Mouse (Mus musculus): ENCODE measurements around the gene Alg14. TPM values are rescaled to one million over a fixed set of nuclear protein-coding genes. Genes with fewer than 3 reads are reported as not detected.

Gene Alg14
- polyA plus RNA-seq, 1 experiment: 1.2 TPM

DNA sequence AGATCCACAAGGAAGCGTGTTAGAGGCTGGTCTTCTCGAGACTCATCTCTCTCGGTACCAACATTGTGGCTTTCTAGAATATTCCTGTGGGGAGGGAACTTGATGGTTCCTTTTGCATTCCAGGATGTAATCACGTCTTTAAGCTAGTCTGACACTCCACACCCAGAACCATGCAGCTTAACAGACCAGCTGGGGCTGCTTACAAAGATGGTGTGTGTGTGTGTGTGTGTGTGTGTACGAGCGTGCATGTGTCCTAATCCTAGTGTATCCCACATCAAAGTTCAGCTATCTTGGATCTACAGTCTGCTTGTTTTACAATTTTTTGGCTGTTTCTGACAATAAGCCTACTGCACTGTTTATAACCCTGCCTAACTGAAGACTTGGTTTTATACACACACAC is 105.4 kb downstream of the Alg14 start:
- TF ChIP-seq GATA1 (IDR thresholded peaks at IDR 0.05; ENCODE audit: low read length) (no peak), TAL1 (IDR thresholded peaks at IDR 0.05; ENCODE audit: low read length) (no peak)
- no peaks in the 10 kb centered on the region for H3K36me3 ChIP-seq (ENCODE audit: control insufficient read depth)
- H3K27me3 ChIP-seq (ENCODE audit: control insufficient read depth): no peaks in the 10 kb centered on the region
- peaks cover 10% of the 10 kb centered on the region for H3K4me1 ChIP-seq (ENCODE audit: control insufficient read depth)
- H3K4me3 ChIP-seq (replicated peaks): no peak overlapping the region
- H3K9me3 ChIP-seq (ENCODE audit: control insufficient read depth, low read length): no peaks in the 10 kb centered on the region

DNA sequence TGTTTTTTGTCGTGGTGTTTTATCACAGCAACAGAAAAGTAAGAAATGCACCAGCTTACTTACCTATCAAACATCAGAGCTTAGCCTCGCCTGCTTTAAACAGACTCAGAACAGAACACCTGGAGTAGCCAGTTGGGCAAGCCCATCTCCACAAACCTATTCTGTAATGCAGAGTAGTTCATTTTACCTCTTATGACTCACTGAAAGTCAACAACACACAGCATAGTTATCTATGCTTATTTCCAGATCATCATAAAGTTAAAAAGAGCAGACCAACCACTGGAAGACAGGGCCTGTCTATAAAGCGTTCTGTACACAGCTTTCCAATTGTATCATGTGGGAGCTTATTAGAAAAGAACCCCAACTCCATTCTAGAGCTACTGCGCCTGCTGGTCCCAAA is 109.8 kb downstream of the Alg14 start:
- no peak overlapping the region for H3K4me3 ChIP-seq (replicated peaks)
- H3K9me3 ChIP-seq (ENCODE audit: control insufficient read depth, low read length): no peaks in the 10 kb centered on the region
- H3K4me1 ChIP-seq (ENCODE audit: control insufficient read depth): peaks cover 4% of the 10 kb centered on the region; the same call in 1 of the 2 replicates
- H3K27me3 ChIP-seq (ENCODE audit: control insufficient read depth): no peaks in the 10 kb centered on the region
- no peak for TF ChIP-seq TAL1 (IDR thresholded peaks at IDR 0.05; ENCODE audit: low read length)
- TF ChIP-seq GATA1 (IDR thresholded peaks at IDR 0.05; ENCODE audit: low read length): no peak
- no peaks in the 10 kb centered on the region for H3K36me3 ChIP-seq (ENCODE audit: control insufficient read depth)

DNA sequence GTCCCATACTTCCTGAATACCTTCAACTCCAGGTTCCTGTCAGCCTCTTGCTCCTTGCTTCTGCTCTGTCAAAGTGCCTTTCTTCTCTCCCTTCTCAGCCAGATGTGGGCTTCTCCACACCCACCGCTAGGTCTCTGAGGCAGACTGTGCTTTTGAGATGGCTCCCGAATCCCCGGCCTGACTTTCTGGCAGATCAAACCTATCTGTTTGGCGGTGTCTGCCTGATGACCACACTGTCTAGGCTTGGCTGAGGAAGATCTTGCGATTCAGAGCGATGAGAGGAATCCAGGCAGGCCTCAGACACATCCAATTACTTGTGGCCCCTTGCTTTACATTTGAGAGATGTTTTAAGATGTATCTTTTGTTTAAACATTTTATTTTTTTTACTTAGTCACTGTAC is 110.5 kb downstream of the Alg14 start:
- peaks cover 4% of the 10 kb centered on the region; the same call in 1 of the 2 replicates for H3K4me1 ChIP-seq (ENCODE audit: control insufficient read depth)
- no peaks in the 10 kb centered on the region for H3K36me3 ChIP-seq (ENCODE audit: control insufficient read depth)
- no peaks in the 10 kb centered on the region for H3K27me3 ChIP-seq (ENCODE audit: control insufficient read depth)
- TF ChIP-seq GATA1 (IDR thresholded peaks at IDR 0.05; ENCODE audit: low read length) (no peak), TAL1 (IDR thresholded peaks at IDR 0.05; ENCODE audit: low read length) (no peak)
- H3K4me3 ChIP-seq (replicated peaks): no peak overlapping the region
- no peaks in the 10 kb centered on the region for H3K9me3 ChIP-seq (ENCODE audit: control insufficient read depth, low read length)

DNA sequence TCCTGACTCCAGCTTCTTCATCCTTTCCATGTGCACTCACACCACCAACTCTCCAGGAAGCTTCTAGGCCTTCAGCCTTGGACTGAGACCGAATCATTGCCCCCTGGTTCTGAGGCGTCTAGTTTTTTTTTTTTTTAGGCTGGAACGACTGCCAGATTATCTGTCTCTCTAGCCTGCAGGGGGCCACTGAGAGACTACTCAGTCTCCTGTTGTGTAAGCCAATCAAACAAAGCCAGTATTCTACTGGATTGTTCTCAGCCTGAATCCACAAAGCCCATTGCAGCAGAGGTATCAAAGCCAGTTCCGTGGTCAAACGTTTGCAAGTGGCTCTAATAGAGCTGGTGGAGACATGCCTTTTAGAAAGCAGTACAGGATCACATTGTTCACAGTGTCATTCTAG is 111.9 kb downstream of the Alg14 start:
- TF ChIP-seq GATA1 (IDR thresholded peaks at IDR 0.05; ENCODE audit: low read length) (no peak), TAL1 (IDR thresholded peaks at IDR 0.05; ENCODE audit: low read length) (no peak)
- no peak overlapping the region for H3K4me3 ChIP-seq (replicated peaks)
- no peaks in the 10 kb centered on the region for H3K9me3 ChIP-seq (ENCODE audit: control insufficient read depth, low read length)
- no peaks in the 10 kb centered on the region for H3K27me3 ChIP-seq (ENCODE audit: control insufficient read depth)
- peaks cover 4% of the 10 kb centered on the region; the same call in 1 of the 2 replicates for H3K4me1 ChIP-seq (ENCODE audit: control insufficient read depth)
- H3K36me3 ChIP-seq (ENCODE audit: control insufficient read depth): no peaks in the 10 kb centered on the region

DNA sequence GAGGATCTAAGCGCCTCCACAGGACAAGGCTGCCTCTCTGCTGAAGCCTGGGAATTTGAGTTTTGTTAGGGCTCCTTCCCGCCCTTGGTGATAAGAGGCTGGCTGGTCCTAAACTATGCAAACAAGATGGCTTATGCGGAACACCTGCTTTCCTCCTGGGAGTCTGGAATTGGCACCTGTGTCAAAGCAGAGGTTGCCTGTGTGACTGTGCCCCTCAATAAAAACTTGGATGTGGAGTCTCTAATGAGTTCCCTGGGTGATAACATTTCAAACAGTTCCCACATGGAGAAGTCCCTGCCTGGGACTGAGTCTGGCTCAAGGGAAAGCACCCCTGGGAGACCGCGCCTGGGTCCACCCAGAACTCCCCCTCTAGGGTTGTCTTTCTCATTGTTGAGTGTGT is 113.5 kb downstream of the Alg14 start:
- no peak for TF ChIP-seq GATA1 (IDR thresholded peaks at IDR 0.05; ENCODE audit: low read length)
- no peak for TF ChIP-seq TAL1 (IDR thresholded peaks at IDR 0.05; ENCODE audit: low read length)
- Histone ChIP-seq H3K27me3 (ENCODE audit: control insufficient read depth) (no peaks in the 10 kb centered on the region), H3K4me3 (replicated peaks) (no peak overlapping the region), H3K36me3 (ENCODE audit: control insufficient read depth) (no peaks in the 10 kb centered on the region), H3K9me3 (ENCODE audit: control insufficient read depth, low read length) (no peaks in the 10 kb centered on the region), H3K4me1 (ENCODE audit: control insufficient read depth) (peaks cover 4% of the 10 kb centered on the region; the same call in 1 of the 2 replicates)

DNA sequence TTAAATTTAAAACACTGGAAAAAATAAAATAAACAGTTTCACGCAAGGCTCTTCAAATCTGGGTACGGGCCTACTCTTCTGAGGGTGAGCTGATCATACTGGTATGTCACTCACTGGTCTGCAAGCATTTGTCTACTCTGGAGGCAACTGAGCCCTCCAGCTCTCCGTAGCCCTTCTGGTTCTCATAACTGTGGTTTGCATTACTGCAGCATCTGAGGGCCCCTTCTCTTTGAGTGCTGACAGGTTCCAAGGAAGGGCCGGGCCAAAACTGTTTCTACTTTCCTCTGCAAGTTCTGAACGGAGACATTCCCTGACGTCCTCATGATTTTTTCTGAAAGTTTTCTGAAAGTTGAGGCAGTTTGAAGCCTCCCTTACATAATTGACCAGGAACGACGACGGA is 115.8 kb downstream of the Alg14 start:
- TF ChIP-seq TAL1 (IDR thresholded peaks at IDR 0.05; ENCODE audit: low read length) (no peak), GATA1 (IDR thresholded peaks at IDR 0.05; ENCODE audit: low read length) (no peak)
- Histone ChIP-seq H3K4me3 (replicated peaks) (no peak overlapping the region), H3K36me3 (ENCODE audit: control insufficient read depth) (no peaks in the 10 kb centered on the region), H3K27me3 (ENCODE audit: control insufficient read depth) (no peaks in the 10 kb centered on the region), H3K9me3 (ENCODE audit: control insufficient read depth, low read length) (no peaks in the 10 kb centered on the region), H3K4me1 (ENCODE audit: control insufficient read depth) (no peaks in the 10 kb centered on the region)

DNA sequence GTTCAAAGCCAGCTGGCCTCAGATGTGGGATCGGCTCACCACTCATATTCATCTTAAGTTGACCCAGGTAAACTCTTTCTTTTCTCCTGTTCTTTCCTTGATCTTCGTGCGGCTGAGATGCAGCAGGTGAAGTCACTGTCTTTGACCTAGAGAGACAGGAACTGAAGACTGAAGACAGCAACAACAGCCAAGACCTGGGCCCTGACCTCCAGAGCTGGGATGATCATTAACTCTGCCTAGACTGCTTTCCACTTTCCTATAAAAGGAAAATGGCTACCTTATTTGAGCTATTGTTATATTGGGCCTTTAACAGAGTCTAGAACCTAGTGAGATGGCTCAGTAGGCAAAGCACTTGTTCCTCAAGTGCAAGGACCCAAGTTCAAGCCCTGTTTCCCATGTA is 116.8 kb downstream of the Alg14 start:
- H3K9me3 ChIP-seq (ENCODE audit: control insufficient read depth, low read length): no peaks in the 10 kb centered on the region
- TF ChIP-seq GATA1 (IDR thresholded peaks at IDR 0.05; ENCODE audit: low read length): no peak
- no peak for TF ChIP-seq TAL1 (IDR thresholded peaks at IDR 0.05; ENCODE audit: low read length)

DNA sequence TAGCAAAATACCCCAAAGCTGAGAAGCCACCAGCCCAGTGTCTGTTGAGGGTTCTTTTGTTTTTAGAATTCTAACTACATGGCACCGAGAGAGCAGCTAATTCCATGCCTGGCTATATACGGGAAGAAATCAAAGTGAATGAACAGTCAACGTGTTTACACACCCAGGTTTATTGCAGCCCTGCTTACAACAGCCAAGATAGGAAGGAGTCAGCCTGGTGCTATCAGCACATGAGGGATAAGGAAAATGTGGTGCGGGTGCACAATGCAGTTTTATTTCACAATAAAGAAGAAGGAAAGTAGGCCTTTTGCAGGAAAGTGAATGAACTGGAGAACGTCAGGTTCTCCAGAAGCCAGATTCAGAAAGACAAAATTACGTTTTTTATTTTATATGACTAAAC is 119.9 kb downstream of the Alg14 start:
- no peaks in the 10 kb centered on the region for H3K36me3 ChIP-seq (ENCODE audit: control insufficient read depth)
- H3K9me3 ChIP-seq (ENCODE audit: control insufficient read depth, low read length): no peaks in the 10 kb centered on the region
- H3K4me1 ChIP-seq (ENCODE audit: control insufficient read depth): no peaks in the 10 kb centered on the region
- no peak overlapping the region for H3K4me3 ChIP-seq (replicated peaks)
- H3K27me3 ChIP-seq (ENCODE audit: control insufficient read depth): no peaks in the 10 kb centered on the region
- TF ChIP-seq GATA1 (IDR thresholded peaks at IDR 0.05; ENCODE audit: low read length): no peak
- TF ChIP-seq TAL1 (IDR thresholded peaks at IDR 0.05; ENCODE audit: low read length): no peak

More for the DNA sequence above, 116.8 kb downstream of the Alg14 start:
- no peak overlapping the region for H3K4me3 ChIP-seq (replicated peaks)
- H3K4me1 ChIP-seq (ENCODE audit: control insufficient read depth): no peaks in the 10 kb centered on the region
- no peaks in the 10 kb centered on the region for H3K36me3 ChIP-seq (ENCODE audit: control insufficient read depth)
- H3K27me3 ChIP-seq (ENCODE audit: control insufficient read depth): no peaks in the 10 kb centered on the region

Other genes starting within 250 kb of the Alg14 start
- 0.04 TPM in 1 of 2 replicates, not detected in the other for gene Rwdd3, start 120.1 kb upstream of the Alg14 start, polyA plus RNA-seq (2012)
- 0.64 and 1.1 TPM in 2 replicates for gene Tmem56, start 8.7 kb upstream of the Alg14 start, polyA plus RNA-seq (2012)
- 0.15 and 0.17 TPM in 2 replicates for gene Cnn3, start 134.7 kb downstream of the Alg14 start, polyA plus RNA-seq (2012)
- not detected in 2 replicates for gene Slc44a3, start 240.6 kb downstream of the Alg14 start, polyA plus RNA-seq (2012)

All from erythroblast, embryonic 14.5 days (primary cell).